Mouse (Mus musculus) T-helper 1 cell (primary cell): Measurements from ENCODE around the gene Clns1a.

Experiments
- in situ Hi-C: fragments of 300-600 bp; cut with MboI, MseI; formaldehyde crosslinking; loops from one replicate; pipeline ENCODE4 v1.15.1; 2025; ENCODE audit warnings: high pct_unique_total_duplicates

The Clns1a gene

GRCm38 (mm10) chr7:97696506-97697254, at the start of gene Clns1a:
Clns1a (plus strand) TSS chr7:97696634.
- in situ Hi-C loops = loop anchor here (25.0 kb wide), 1 partner anchor 284 kb away; the partner anchor contains the start of genes Ndufc2 and Thrsp

- in situ Hi-C loops = no loop called here
Measured at GRCm38 (mm10) chr7:97647656-97648055, 48.8 kb upstream of the Clns1a start.

GRCm38 (mm10) chr7:97650729-97651128, 45.7 kb upstream of the Clns1a start:
- in situ Hi-C loops = no loop called here

- in situ Hi-C loops = no loop called here
Measured at GRCm38 (mm10) chr7:97656144-97656543, 40.3 kb upstream of the Clns1a start.

- in situ Hi-C loops = no loop called here
Measured at GRCm38 (mm10) chr7:97661634-97662033, 34.8 kb upstream of the Clns1a start.

- in situ Hi-C loops = loop anchor here (25.0 kb wide), 1 partner anchor 267 kb away; the partner anchor contains the start of genes Ndufc2 and Thrsp
Measured at GRCm38 (mm10) chr7:97679239-97679638, 17.2 kb upstream of the Clns1a start.

GRCm38 (mm10) chr7:97687831-97688230, 8.6 kb upstream of the Clns1a start:
- in situ Hi-C loops = loop anchor here (25.0 kb wide), 1 partner anchor 276 kb away; the partner anchor contains the start of genes Ndufc2 and Thrsp

- in situ Hi-C loops = loop anchor here (25.0 kb wide), 1 partner anchor 283 kb away; the partner anchor contains the start of genes Ndufc2 and Thrsp
Measured at GRCm38 (mm10) chr7:97695441-97695840, 993 bp upstream of the Clns1a start.

- in situ Hi-C loops = loop anchor here (25.0 kb wide), 1 partner anchor 284 kb away; the partner anchor contains the start of genes Ndufc2 and Thrsp
Measured at GRCm38 (mm10) chr7:97696133-97696505, 315 bp upstream of the Clns1a start.

GRCm38 (mm10) chr7:97700173-97700572, 3.7 kb downstream of the Clns1a start:
- in situ Hi-C loops = no loop called here

GRCm38 (mm10) chr7:97701106-97701505, 4.7 kb downstream of the Clns1a start:
- in situ Hi-C loops = no loop called here

- in situ Hi-C loops = no loop called here
Measured at GRCm38 (mm10) chr7:97707123-97707522, 10.7 kb downstream of the Clns1a start.

GRCm38 (mm10) chr7:97707809-97708208, 11.4 kb downstream of the Clns1a start:
- in situ Hi-C loops = no loop called here

GRCm38 (mm10) chr7:97709204-97709603, 12.8 kb downstream of the Clns1a start:
- in situ Hi-C loops = no loop called here

- in situ Hi-C loops = no loop called here
Measured at GRCm38 (mm10) chr7:97714651-97715050, 18.2 kb downstream of the Clns1a start.

GRCm38 (mm10) chr7:97717326-97717725, 20.9 kb downstream of the Clns1a start:
- in situ Hi-C loops = no loop called here

GRCm38 (mm10) chr7:97719078-97719477, 22.6 kb downstream of the Clns1a start:
- in situ Hi-C loops = no loop called here

GRCm38 (mm10) chr7:97720109-97720508, 23.7 kb downstream of the Clns1a start:
- in situ Hi-C loops = no loop called here

- in situ Hi-C loops = no loop called here
Measured at GRCm38 (mm10) chr7:97722278-97722918, 26.0 kb downstream of the Clns1a start.

GRCm38 (mm10) chr7:97723646-97724538, 27.5 kb downstream of the Clns1a start:
- in situ Hi-C loops = no loop called here

- in situ Hi-C loops = no loop called here
Measured at GRCm38 (mm10) chr7:97725401-97725800, 29.0 kb downstream of the Clns1a start.

- in situ Hi-C loops = no loop called here
Measured at GRCm38 (mm10) chr7:97726080-97726479, 29.6 kb downstream of the Clns1a start.
